In the genomic region with DNA sequence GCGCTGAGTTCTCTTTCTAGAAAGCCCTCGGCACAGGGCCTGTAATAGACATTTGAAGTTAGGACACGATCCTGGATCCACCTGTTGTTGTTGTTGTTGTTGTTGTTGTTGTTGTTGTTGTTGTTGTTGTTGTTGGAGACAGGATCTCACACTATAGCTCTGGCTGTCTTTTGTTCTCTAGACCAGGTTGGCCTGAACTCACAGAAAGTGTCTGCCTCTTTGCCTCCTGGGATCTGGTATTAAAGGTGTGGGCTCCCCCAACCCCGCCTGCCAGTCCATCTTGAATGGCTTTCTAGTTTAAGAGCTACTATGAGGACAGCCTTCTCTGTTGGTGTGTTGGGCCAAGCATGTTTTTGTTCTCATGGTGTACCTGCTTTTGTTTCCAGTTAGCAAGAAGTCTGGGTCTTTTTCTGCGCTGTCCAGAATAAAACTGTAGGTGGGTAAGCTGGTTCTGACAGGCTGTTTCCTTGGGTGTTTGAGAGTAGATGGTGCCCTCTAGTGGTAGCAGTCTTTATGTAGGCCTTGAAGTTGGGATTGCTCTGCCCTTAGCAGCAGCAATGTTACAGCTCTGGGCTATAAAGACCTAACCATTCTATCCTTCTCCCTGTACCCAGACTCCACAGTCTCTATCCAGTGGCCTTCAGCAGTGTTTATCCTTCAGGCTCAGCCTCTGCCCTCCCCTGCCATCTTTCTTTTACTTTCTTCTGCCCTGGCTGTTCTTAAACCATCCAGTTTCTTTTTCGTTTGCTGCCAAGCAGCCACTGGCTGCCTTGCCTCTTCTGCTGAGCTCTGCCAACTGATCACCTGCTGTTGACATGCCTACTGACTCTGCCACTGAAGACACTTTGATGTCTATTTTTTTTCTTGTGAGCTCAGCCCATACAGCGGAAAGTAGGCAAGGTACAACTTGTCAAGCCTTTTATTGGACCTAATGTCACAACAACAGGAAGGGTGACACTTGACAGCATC, we compare ENCODE assay signal across 8 mouse cellular contexts.
A peak's percentile ranks its signal among the peaks of the same experiment; 100 is the strongest.
DNase-seq lines count a peak whose midpoint lies in the region; ATAC-seq lines count a peak whose summit lies in the region.

No protein-coding gene starts in this region.

- no peak overlapping the region for H3K4me3 ChIP-seq in forebrain, embryonic 14.5 days (ENCODE audit: low read depth, low read length)
- H3K4me3 ChIP-seq in forebrain, embryonic 10.5 days: no peak overlapping the region

- H3K36me3 ChIP-seq in forebrain, embryonic 14.5 days (ENCODE audit: control insufficient read depth, insufficient read depth, low read length): peaks cover 76% of the 10 kb centered on the region
- peaks cover 97% of the 10 kb centered on the region for H3K36me3 ChIP-seq in forebrain, embryonic 10.5 days (replicated peaks)

- no peak overlapping the region for H3K4me2 ChIP-seq in forebrain, embryonic 14.5 days (ENCODE audit: low read length)

- intact Hi-C loops in heart, postnatal 10 days (cut with DNase I): loop anchor here (5.0 to 10.0 kb wide), 2 partner anchors 143 to 260 kb away; no protein-coding TSS in a partner anchor

- H3K4me1 ChIP-seq in forebrain, embryonic 14.5 days (ENCODE audit: control insufficient read depth, insufficient read depth, low read length): no peaks in the 10 kb centered on the region
- no peaks in the 10 kb centered on the region for H3K4me1 ChIP-seq in forebrain, embryonic 10.5 days

- H3K27me3 ChIP-seq in forebrain, embryonic 14.5 days (replicated peaks; ENCODE audit: control insufficient read depth, insufficient read depth, low read length): no peaks in the 10 kb centered on the region
- H3K27me3 ChIP-seq in forebrain, embryonic 10.5 days (ENCODE audit: poor library complexity, severe bottlenecking): no peaks in the 10 kb centered on the region

- no peak overlapping the region for H3K27ac ChIP-seq in forebrain, embryonic 14.5 days (ENCODE audit: low read depth, low read length)
- no peak overlapping the region for H3K27ac ChIP-seq in forebrain, embryonic 10.5 days

- H3K9ac ChIP-seq in forebrain, embryonic 14.5 days (ENCODE audit: low read length): no peak overlapping the region

- ATAC-seq in forebrain, embryonic 14.5 days: peak; percentile 58; the same call in 1 of the 2 replicates

- WGBS in forebrain, embryonic 14.5 days: 89% methylated on average over 7 of the region's 7 CpGs
- 89% methylated on average over 7 of the region's 7 CpGs for WGBS in forebrain, embryonic 10.5 days

- no peaks in the 10 kb centered on the region for H3K9me3 ChIP-seq in forebrain, embryonic 14.5 days (replicated peaks; ENCODE audit: control insufficient read depth, low read length)
- no peaks in the 10 kb centered on the region for H3K9me3 ChIP-seq in forebrain, embryonic 10.5 days

- DNase-seq in forebrain, embryonic 14.5 days (ENCODE audit: low spot score): peak; percentile 89
- DNase-seq in forebrain, embryonic 10.5 days (ENCODE audit: extremely low spot score, low spot score): no peak
- DNase-seq in T-cell, adult 2 months (ENCODE audit: low spot score): peak; percentile 53
- DNase-seq in cerebellum, postnatal 25 days: peak; percentile 70 to 76
- peak; percentile 77 to 87 for DNase-seq in heart, postnatal 10 days
- DNase-seq in layer of hippocampus, adult 11-12 months (ENCODE audit: low spot score): peak; percentile 92
- peak; percentile 73 for DNase-seq in lung, postnatal 14 days
- peak; percentile 55 for DNase-seq in right cerebral cortex, postnatal 25 days
